Mouse (Mus musculus): ENCODE data around the gene Plppr1. TPM values are rescaled to one million over a fixed set of nuclear protein-coding genes. Genes with fewer than 3 reads are reported as not detected.

Gene Plppr1
- total and polyA plus RNA-seq, 2 experiments from 2014 or later, result 41.0 to 54.6 TPM

DNA sequence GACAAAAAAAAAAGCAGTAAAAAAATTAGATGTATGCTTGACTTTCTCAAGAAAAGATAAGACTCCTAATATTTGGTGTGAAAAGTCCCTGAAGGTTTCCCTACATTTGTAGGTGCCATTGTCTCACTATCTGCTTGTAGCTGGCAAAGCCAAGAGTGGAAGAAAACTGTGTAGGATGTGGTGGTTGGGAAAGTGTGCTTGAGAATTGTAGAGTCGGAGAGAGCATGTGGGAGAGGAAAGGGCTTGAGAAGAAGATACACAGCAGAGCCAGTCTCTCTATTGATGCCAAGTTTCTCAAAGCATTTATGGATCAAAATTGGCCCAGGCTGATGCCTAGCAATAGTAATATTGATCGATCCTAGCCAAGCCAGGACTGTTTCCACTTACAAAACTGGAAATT, 16.8 kb downstream of the Plppr1 start:
- H3K36me3 ChIP-seq (ENCODE audit: insufficient read depth, low read length), result no peaks in the 10 kb centered on the region
- TF ChIP-seq CTCF (IDR thresholded peaks at IDR 0.05), result no peak
- H3K4me1 ChIP-seq (ENCODE audit: insufficient read depth, low read length), result 0 out of 2 replicates have a peak, but pooled peaks cover 4% of the 10 kb centered on the region
- H3K27me3 ChIP-seq (ENCODE audit: insufficient read depth, low read length), result no peaks in the 10 kb centered on the region
- ATAC-seq (ENCODE audit: low FRiP score) (no peak), DNase-seq (ENCODE audit: low spot score) (no peak)
- no peak overlapping the region for H3K4me3 ChIP-seq (ENCODE audit: low read depth, low read length)
- no peak overlapping the region for H3K9ac ChIP-seq (replicated peaks; ENCODE audit: low read length, poor library complexity, severe bottlenecking)
- no peak overlapping the region for H3K4me2 ChIP-seq (ENCODE audit: low read depth, low read length, poor library complexity, severe bottlenecking)
- no peaks in the 10 kb centered on the region for H3K9me3 ChIP-seq (ENCODE audit: low read length)
- WGBS, result 96% methylated on average over 2 of the region's 2 CpGs
- H3K27ac ChIP-seq (ENCODE audit: low read depth, low read length), result no peak overlapping the region

GRCm38 (mm10) chr4:49079399-49079798, 20.3 kb downstream of the Plppr1 start:
- Histone ChIP-seq H3K4me3 (ENCODE audit: low read depth, low read length) (no peak overlapping the region), H3K27ac (ENCODE audit: low read depth, low read length) (no peak overlapping the region), H3K36me3 (ENCODE audit: insufficient read depth, low read length) (no peaks in the 10 kb centered on the region), H3K27me3 (ENCODE audit: insufficient read depth, low read length) (no peaks in the 10 kb centered on the region), H3K4me2 (ENCODE audit: low read depth, low read length, poor library complexity, severe bottlenecking) (no peak overlapping the region), H3K9me3 (ENCODE audit: low read length) (no peaks in the 10 kb centered on the region), H3K4me1 (ENCODE audit: insufficient read depth, low read length) (0 out of 2 replicates have a peak, but pooled peaks cover 4% of the 10 kb centered on the region), H3K9ac (replicated peaks; ENCODE audit: low read length, poor library complexity, severe bottlenecking) (no peak overlapping the region)
- ATAC-seq (ENCODE audit: low FRiP score) (no peak), DNase-seq (ENCODE audit: low spot score) (no peak)
- no peak for TF ChIP-seq CTCF (IDR thresholded peaks at IDR 0.05)
- WGBS, result 3% methylated on average over 1 of the region's 1 CpGs

DNA sequence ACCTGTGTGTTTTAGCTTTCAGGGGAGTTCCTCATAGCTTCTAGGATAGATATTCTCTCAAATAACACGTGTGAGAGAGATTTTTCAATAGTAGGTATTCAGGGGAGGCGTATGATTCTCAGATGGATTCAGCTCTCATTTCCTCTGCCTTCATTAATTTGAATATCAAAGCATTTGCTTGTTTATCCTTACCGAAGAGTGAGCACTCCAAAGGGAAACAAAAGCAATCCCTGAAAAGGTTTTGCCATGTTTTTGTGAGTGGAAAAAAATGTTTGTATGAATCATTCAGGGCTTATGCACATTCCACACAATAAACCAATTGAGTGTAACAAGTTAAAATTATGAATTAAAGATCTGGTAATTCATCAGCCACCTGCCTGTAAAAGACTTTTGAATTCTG, 29.1 kb downstream of the Plppr1 start:
- H3K4me1 ChIP-seq (ENCODE audit: insufficient read depth, low read length), result no peaks in the 10 kb centered on the region
- H3K27me3 ChIP-seq (ENCODE audit: insufficient read depth, low read length), result no peaks in the 10 kb centered on the region
- no peak overlapping the region for H3K27ac ChIP-seq (ENCODE audit: low read depth, low read length)
- TF ChIP-seq CTCF (IDR thresholded peaks at IDR 0.05), result no peak
- H3K9ac ChIP-seq (replicated peaks; ENCODE audit: low read length, poor library complexity, severe bottlenecking), result no peak overlapping the region
- 20% methylated on average over 3 of the region's 3 CpGs for WGBS
- H3K4me2 ChIP-seq (ENCODE audit: low read depth, low read length, poor library complexity, severe bottlenecking), result no peak overlapping the region
- no peaks in the 10 kb centered on the region for H3K9me3 ChIP-seq (ENCODE audit: low read length)
- no peak for DNase-seq (ENCODE audit: low spot score)
- H3K36me3 ChIP-seq (ENCODE audit: insufficient read depth, low read length), result no peaks in the 10 kb centered on the region
- H3K4me3 ChIP-seq (ENCODE audit: low read depth, low read length), result no peak overlapping the region
- no peak for ATAC-seq (ENCODE audit: low FRiP score)

GRCm38 (mm10) chr4:49090461-49090860, 31.4 kb downstream of the Plppr1 start:
- no peak overlapping the region for H3K9ac ChIP-seq (replicated peaks; ENCODE audit: low read length, poor library complexity, severe bottlenecking)
- TF ChIP-seq CTCF (IDR thresholded peaks at IDR 0.05), result no peak
- DNase-seq (ENCODE audit: low spot score) (no peak), ATAC-seq (ENCODE audit: low FRiP score) (no peak)
- no peaks in the 10 kb centered on the region for H3K9me3 ChIP-seq (ENCODE audit: low read length)
- no peaks in the 10 kb centered on the region for H3K4me1 ChIP-seq (ENCODE audit: insufficient read depth, low read length)
- H3K27ac ChIP-seq (ENCODE audit: low read depth, low read length), result no peak overlapping the region
- no peaks in the 10 kb centered on the region for H3K36me3 ChIP-seq (ENCODE audit: insufficient read depth, low read length)
- no peak overlapping the region for H3K4me3 ChIP-seq (ENCODE audit: low read depth, low read length)
- WGBS, result 100% methylated on average over 1 of the region's 1 CpGs
- no peaks in the 10 kb centered on the region for H3K27me3 ChIP-seq (ENCODE audit: insufficient read depth, low read length)
- no peak overlapping the region for H3K4me2 ChIP-seq (ENCODE audit: low read depth, low read length, poor library complexity, severe bottlenecking)

DNA sequence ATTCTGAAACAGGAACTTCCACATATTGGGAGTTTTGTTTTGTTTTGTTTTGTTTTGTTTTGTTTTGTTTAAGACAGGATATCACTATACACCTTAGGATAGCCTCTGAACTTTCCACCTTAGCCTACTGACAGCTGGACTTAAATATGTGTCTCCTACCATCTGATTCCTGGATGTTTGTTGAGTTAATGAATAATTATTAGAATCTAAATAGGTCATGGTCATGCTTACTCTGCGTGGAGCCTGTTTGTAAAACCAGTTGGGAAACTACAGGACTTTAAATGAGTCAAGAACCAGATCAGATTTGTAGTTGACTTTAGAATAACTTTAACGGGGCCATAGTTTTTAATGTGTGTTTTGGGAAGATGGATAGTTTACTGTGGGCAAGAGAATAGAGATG, 40.4 kb downstream of the Plppr1 start:
- ATAC-seq (ENCODE audit: low FRiP score) (no peak), DNase-seq (ENCODE audit: low spot score) (no peak)
- Histone ChIP-seq H3K4me3 (ENCODE audit: low read depth, low read length) (no peak overlapping the region), H3K4me1 (ENCODE audit: insufficient read depth, low read length) (no peaks in the 10 kb centered on the region), H3K9ac (replicated peaks; ENCODE audit: low read length, poor library complexity, severe bottlenecking) (no peak overlapping the region), H3K27me3 (ENCODE audit: insufficient read depth, low read length) (no peaks in the 10 kb centered on the region), H3K4me2 (ENCODE audit: low read depth, low read length, poor library complexity, severe bottlenecking) (no peak overlapping the region), H3K36me3 (ENCODE audit: insufficient read depth, low read length) (no peaks in the 10 kb centered on the region), H3K27ac (ENCODE audit: low read depth, low read length) (no peak overlapping the region), H3K9me3 (ENCODE audit: low read length) (no peaks in the 10 kb centered on the region)
- TF ChIP-seq CTCF (IDR thresholded peaks at IDR 0.05), result no peak
- 81% methylated on average over 2 of the region's 2 CpGs for WGBS

GRCm38 (mm10) chr4:49101934-49102768, 43.1 kb downstream of the Plppr1 start:
- Histone ChIP-seq H3K9ac (replicated peaks; ENCODE audit: low read length, poor library complexity, severe bottlenecking) (no peak overlapping the region), H3K27me3 (ENCODE audit: insufficient read depth, low read length) (no peaks in the 10 kb centered on the region), H3K27ac (ENCODE audit: low read depth, low read length) (no peak overlapping the region), H3K9me3 (ENCODE audit: low read length) (no peaks in the 10 kb centered on the region), H3K4me3 (ENCODE audit: low read depth, low read length) (no peak overlapping the region), H3K4me1 (ENCODE audit: insufficient read depth, low read length) (no peaks in the 10 kb centered on the region), H3K36me3 (ENCODE audit: insufficient read depth, low read length) (no peaks in the 10 kb centered on the region), H3K4me2 (ENCODE audit: low read depth, low read length, poor library complexity, severe bottlenecking) (no peak overlapping the region)
- no peak for ATAC-seq (ENCODE audit: low FRiP score)
- 22% methylated on average over 7 of the region's 7 CpGs for WGBS
- TF ChIP-seq CTCF (IDR thresholded peaks at IDR 0.05), result no peak
- DNase-seq (ENCODE audit: low spot score), result no peak
